Mouse (Mus musculus): ENCODE measurements around the gene Dupd1.
A peak's percentile ranks its signal among the peaks of the same experiment; 100 is the strongest.

Gene Dupd1

DNA sequence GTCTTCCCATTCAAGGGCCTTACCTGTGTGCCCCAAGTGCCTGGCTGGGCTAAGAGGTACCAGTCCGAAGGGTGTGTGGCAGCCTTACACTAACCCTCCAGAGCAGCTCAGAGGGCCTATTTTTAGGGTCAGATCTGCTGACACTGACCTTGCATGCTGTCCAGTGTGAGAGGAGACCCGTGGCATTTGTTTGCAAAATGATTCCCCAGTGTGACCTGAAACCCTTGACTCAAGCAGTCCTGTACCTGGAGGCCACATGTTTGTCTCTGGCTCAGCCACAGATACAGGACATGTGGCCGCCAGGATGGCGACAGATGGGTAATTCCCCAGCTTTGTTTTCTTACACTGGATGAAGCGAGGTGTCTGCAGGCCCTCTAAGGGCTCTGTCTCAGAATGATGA, at the start of gene Dupd1:
Gene Dupd1, minus strand, starts transcription at position 91 of the 400 bp plus-strand sequence.
- DNase-seq (ENCODE audit: low spot score in 2 of 2): no peak

DNA sequence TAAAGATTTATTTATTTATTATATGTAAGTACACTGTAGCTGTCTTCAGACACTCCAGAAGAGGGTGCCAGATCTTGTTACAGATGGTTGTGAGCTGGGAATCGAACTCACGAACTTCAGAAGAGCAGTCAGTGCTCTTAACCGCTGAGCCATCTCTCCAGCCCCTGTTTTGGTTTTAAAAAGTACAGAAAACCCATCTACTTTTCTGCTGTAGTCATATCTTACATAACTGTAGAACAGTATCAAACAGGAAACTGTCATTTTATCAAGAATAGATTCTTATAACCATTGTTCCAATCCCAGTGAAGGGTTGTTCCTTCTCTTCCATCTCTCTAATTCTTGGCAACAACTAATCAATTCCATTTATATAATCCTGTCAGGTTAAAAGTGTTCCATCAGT, 49.4 kb upstream of the Dupd1 start:
- no peak for DNase-seq (ENCODE audit: low spot score in 2 of 2)

DNA sequence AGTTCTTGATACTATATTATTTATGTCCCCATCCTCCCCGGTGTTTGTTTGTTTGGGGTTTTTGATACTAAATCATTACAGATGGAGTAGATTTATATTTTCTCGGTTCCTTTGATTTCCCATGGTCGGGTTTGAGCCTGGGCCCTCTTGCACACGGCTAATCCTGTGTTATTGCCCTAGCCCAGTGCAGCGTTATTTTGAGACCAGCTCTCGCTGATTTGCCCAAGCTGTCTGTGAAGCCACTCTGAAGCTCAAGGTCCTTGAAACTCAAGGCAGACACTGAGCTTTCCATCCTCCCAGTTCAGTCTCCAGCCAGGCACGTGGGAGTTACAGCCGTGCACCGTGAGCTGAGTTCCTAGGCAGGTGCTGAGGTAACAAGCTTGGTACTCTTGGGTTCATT, 47.2 kb upstream of the Dupd1 start:
- DNase-seq (ENCODE audit: low spot score in 2 of 2): no peak

DNA sequence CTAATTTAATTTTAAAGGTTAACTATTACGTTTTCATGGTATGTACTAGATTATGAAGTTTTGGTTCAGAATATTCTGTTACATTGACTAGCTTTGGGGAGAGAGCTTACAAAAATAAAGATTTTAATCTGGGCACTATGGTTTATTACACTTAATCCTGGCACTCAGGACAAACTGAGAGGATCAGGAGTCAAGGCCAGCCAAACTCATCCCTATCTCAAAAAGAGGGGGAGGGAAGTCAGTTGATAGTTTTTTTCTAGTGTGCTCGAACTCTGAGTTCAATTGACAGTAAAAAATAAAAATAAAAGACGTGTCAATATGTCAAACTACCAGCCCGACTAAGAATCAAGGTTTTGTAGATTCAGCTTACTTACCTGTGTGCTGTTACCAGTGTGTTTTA, 39.0 kb upstream of the Dupd1 start:
- no peak for DNase-seq (ENCODE audit: low spot score in 2 of 2)

DNA sequence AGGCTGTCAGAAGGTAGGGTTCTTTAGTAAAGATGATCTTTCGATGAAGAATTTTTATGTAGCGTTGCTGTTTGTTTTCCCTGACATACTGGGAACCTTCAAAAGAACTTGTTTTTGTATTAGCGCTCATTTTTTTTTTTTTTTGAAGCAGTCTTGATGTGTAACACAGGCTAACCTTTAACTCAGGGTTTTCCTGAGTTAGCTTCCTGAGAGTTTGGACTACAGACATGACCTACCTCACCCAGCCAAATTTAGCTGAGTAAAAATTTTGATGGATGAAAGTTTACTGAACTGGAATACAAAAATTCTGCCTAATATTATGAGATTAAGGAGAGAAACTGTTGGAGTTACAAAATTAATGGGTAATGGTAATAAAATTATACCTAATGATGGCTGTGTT, 38.0 kb upstream of the Dupd1 start:
- DNase-seq (ENCODE audit: low spot score in 2 of 2): no peak

DNA sequence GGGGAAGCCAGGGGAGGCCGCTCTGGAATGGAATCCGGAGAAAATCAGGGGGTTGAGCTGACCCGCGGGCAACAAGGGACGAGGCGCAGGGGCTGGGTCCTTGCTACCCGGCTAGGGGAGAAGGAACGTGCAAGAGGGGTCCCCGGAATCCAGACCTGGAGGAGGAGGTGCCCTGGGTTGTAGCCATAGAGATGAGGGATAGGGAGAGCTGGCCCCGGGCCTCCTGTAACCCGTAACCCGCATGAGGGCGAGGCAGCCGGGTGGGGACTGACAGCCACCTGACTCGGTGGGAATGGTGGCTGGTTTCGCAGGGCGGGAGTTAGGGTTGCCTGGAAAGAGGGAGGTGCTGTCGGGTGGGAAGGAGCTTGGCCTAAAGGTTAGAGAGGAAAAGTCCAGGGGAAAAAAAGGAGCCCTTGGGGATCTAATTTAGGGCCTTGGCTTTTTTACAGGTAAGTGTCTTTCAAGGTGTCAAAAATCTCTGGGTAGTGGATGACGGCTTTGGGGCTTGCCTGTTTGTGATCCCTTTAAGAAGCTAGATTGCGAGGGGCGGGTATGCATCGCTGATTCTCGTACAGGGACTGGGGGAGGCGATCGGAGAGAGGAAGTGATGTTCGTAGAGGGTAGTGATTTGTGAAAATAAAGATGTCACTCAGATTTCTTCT, 36.6 kb upstream of the Dupd1 start, which contains the start of gene Dusp13:
Gene Dusp13, minus strand, starts transcription at position 301 of the 662 bp plus-strand sequence.
- DNase-seq (ENCODE audit: low spot score in 2 of 2): peak; percentile 80 to 85

DNA sequence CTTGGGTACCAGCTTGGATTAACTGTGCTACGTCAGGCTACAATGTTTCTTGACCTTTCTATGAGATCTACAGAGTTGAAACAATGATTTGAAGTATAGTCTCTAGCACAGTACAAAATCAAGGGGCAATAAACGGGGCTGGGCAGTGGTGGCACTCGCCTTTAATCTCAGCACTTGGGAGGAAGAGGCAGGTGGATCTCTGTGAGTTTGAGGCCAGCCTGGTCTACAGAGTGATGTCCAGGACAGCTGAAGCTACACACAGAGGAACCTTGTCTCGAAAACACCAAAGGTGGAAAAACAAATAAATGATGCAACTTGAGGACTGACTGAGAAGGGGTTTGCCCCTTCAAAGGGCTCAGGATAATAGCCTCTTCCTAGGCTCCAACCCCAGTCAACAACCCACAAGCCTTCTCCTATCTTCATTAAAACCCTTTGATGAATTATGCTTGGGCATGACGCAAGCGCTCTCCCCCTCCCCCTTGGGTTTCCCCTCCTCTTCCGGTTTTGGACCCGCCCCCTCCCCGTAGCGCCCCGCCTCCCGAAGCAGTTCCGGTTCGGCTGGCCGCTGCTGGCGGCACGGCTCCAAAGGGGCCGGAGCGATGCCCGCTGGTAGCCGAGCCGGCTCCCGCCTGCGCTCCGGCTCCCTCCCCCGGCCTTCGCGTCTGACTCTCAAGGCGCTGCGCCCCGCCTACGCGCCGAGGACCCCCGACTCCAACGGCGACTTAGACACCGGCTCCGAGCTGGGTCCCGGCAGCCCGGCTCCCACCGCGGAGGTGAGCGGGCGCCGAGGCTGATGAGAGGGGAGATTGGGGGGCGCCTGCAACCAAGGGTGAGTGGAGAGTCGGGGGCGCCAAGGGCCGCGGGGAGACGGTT, 35.9 kb upstream of the Dupd1 start, which contains the start of gene Samd8:
Gene Samd8, plus strand, starts transcription at position 524 of the 873 bp plus-strand sequence.
- peak; percentile 92 to 93 for DNase-seq (ENCODE audit: low spot score in 2 of 2)

DNA sequence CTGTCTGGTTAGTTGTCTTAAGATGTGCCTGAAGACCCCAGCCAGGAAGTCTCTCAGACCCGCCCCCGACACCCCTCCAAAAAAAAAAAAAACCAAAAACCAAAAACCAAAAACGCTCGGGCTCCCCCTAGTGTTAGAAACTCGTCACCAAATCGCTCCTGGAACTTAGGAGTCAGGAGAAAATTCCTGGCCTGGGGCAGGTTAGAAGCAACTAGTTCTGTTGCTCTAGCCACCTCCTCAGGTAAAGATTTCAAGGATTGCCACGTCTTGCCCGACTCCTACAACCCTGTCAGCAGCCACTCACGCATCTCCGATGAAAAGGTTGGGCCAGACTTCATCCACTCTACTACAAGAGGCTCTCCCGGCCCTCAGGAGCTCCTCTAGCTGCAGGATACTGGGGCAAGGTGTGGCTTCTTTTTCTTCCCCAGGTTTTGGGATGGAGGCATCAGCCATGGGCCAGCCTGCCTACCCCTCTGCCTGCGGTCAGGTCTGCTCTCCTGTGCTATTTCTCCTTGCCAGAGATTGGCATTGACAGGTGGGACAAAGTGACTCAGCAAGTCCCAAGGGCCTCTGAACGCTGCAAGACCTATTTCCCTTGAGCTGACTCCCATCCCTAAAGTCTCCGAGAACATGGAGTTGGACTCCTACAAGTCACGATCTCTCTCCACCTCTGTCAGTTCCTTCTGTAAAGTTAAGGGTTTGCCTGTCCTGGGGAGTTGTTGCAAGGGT, 33.9 kb upstream of the Dupd1 start:
- peak in 1 of 2 experiments; percentile 67 for DNase-seq (ENCODE audit: low spot score in 2 of 2)

DNA sequence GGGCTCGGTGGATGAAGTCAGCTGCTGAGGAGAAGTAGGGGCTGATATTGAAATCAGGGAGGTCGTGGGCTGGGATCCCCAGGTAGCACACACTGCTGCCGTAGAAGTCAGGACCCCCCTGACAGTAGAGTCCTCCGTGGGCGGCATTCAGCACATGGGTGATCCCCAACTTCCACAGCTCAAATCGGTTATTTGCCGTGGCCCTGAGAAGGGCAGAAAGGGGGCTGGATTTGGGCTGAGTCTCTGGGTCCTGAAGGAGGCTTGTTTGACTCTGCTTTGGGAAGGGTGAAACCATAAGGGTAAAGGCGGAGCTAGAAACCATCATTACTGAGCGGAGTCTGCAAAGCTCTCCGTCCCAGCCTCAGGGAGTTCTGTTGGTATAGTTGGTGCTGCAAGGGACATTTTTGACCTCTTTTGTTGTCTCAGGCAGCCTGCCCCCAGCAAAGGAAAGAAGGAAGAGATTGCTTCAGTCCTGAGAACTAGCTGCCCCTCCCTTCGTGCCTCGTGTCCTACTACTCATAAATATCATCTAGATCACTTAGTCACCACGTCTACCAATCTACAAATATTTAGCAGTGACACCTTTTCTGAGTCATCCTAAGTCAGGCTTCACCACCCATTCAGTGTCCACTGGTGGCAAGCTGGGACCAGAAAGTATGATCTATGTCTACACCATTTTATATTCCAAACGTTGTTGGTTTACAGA, 33.2 kb upstream of the Dupd1 start:
- no peak for DNase-seq (ENCODE audit: low spot score in 2 of 2)

DNA sequence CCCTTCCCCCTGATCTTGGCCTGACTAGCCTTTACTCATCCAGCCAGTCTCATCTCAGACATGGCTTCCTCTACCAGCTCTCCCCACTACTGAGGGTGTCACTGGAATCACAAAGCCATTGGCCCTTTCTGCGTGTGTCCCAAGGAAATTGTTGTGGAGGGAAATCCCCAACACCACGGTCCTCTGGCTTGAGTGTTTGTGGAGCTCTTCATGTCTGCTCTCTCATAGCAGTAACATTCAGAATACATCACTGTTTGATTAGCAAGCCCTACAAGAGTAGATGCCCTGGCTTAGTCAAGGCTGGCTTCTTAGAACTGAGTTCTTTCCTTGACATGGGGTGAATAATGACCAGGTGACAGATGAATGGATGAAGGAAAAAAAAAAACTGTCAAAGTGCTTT, 32.5 kb upstream of the Dupd1 start:
- no peak for DNase-seq (ENCODE audit: low spot score in 2 of 2)

DNA sequence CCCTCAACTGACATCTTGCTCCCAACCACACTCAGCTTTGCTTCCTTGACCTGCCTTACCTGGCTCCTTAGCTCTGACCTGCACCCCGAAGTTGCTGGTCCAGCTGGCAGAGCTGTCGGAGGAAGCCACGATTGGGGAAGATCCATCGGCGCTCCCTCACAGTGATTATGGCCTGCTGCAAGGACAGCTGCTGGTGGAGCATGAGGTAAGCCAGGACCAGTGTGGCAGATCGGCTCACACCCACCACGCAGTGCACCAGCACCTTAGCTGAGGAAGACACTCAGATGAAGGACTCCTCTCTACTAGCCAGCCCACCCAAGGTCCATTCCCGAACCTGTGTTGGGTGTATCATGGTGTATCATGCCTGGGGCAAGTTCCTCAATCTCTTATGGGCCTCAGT, 31.9 kb upstream of the Dupd1 start:
- no peak for DNase-seq (ENCODE audit: low spot score in 2 of 2)

DNA sequence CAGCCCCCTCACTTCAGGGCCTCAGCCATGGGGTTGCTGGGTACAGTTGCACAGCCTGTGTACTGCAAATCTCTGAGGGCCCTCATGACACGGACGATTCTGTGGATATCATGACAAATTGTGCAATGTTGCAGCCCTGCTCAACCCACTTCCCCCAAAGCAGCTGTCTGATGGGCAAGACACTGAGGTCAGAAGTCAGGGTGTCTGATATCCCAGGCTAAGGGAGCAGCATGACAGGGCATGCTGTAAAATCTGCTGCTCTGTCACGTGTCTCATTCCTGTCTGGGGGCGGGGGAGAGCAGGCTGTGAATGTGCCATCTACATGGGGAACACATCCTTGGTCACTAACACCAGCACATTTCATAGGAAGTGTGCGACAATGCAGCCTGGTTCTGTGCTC, 30.8 kb upstream of the Dupd1 start:
- DNase-seq (ENCODE audit: low spot score in 2 of 2): no peak

DNA sequence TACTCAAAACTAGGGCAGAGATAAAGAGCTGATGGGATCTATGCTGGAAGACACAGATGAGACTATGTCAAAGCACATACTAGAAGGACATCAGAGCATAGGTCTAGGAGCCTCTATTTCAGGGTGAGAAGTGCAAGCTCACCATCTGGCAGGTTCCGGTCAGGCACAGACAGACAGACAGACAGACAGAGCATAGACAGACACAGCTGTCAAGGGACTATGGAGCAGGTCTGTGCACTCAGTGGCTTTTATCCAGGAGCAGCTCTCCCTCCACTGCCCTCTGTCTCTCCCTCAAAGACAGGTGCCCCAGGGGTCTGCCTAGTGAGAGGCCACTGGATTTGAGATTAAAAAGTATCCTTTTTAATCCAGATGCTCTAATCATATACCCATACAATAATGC, 29.8 kb upstream of the Dupd1 start:
- DNase-seq (ENCODE audit: low spot score in 2 of 2): no peak

DNA sequence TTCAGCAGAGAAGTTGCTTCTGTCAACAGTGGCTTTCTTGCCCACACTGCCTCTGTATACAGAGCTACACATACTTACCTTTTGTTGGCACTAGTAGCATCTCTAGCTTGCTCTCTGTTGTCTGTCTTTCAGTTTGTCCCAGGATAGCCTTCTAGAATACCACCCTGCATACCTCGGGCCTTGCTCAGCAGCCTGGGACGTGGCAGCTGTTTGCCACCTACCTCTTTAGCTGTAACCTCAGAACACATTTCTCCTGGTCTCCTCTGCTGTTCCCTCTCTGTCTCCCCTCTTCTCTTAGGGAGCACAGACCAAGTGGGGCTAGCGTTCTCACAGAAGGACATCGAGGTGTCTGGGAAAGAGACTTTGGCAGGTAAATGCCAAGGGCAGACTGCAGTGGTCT, 28.1 kb upstream of the Dupd1 start:
- DNase-seq (ENCODE audit: low spot score in 2 of 2): no peak

DNA sequence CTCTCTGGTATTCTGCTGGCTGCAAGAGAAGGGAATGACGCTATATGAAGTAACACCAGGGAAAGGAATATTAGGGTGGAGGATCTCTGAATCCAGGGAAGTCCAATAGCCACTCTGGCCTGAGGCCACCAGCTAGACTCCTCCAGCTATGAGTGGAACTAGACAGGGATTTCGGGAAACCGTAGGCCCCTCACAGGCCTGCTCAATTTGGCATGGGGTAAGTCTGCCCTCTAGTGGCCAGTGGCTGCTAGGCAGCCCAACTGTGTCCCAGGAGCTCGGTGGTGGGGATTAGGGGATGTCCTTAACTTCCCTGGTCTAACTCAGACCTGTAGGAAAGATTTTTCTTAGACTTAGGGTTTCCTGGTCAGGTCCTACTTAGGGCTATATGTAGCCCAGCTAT, 27.4 kb upstream of the Dupd1 start:
- DNase-seq (ENCODE audit: low spot score in 2 of 2): peak; percentile 86 to 93

DNA sequence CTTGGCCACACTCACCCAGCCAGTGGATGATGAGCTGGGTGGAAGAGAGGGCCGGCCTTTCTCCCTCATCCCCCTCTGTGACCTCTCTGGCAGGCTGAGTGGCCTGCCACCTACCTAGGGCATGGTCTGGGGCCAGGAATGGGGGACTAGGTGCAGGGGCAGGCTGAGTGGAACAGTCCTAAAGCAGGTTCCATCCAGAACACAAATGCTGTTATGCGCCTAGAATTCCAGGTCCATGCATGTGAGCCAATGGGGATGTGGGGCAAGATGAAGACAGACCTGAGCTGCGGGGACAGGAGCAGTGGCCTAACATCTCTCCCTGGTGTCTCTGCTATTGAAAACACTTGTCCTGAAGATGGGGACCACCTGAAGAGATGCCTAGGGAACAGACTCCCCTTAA, 26.9 kb upstream of the Dupd1 start:
- no peak for DNase-seq (ENCODE audit: low spot score in 2 of 2)

DNA sequence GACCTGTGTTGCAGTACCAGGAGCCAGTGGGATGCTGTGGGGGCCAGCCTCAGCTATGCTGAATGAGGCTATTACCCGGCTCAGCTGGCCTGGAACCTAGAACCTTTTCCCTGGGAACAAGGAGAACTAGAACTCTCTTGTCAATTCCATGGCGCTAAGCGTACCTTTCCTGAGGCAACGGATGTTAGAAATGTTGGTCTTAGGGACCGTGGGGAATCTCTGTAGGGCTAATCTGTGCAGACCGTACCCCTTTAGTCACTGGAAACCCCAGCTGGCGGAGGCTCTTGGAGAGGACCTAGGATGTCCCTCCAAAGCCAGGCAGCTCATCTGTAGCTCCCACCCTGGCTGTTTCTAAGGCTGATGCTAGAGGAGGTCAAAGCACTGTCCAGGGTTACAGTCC, 26.0 kb upstream of the Dupd1 start:
- DNase-seq (ENCODE audit: low spot score in 2 of 2): no peak

DNA sequence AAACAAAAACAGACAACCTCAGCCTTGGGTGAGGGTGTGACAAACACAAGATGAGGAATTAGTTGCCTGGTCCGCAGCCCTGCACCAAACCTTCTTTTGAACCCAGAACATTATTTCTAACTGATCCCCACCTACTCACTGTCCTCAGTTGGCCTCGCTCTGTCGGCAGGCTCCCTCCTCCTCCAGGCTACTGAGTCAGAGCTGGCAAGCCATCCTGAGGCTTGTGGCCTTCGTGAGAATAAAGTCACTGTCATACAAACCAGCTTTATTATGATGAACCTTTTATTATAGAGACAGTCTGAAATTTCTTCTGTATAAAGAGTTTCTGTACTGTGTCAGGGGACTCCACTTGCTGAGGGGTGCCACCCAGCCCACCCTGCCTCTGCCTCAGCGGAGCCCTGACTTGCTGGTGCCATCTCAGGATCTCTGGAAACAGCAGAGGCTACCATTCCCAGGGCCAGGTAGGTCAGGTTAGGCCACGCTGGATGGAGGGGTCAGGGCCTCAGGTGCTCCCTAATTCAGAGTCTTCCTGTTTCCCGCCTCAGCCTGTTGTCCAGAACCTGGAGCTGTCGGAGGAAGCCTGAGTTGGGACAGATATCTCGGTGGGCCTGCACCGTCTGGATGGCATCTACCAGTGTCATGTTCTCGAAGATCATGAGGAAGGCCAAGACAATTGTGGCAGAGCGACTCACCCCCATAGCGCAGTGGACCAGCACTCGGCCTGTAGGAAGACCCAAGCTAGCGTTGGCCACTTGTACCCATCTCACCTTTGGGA, 18.9 kb upstream of the Dupd1 start:
- no peak for DNase-seq (ENCODE audit: low spot score in 2 of 2)

DNA sequence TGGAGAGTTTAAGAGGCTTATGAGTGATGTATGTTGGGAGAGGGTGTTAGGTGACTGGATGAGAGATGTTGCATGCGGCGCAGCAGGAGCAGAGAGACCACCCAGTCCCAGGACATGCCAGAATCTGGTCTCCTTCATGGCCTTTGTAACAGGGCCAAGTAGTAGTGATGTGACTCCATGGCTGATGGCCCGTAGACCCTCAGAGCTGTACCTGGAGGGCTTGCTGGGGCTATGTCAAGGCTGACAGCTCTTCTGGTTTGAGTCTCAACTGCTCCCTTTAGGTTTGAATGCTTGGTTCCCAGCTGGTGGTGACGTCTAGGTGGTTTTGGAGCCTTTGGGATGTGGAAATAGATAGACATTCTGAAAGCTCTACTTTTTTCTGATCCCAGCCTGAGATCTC, 15.6 kb upstream of the Dupd1 start:
- DNase-seq (ENCODE audit: low spot score in 2 of 2): no peak

DNA sequence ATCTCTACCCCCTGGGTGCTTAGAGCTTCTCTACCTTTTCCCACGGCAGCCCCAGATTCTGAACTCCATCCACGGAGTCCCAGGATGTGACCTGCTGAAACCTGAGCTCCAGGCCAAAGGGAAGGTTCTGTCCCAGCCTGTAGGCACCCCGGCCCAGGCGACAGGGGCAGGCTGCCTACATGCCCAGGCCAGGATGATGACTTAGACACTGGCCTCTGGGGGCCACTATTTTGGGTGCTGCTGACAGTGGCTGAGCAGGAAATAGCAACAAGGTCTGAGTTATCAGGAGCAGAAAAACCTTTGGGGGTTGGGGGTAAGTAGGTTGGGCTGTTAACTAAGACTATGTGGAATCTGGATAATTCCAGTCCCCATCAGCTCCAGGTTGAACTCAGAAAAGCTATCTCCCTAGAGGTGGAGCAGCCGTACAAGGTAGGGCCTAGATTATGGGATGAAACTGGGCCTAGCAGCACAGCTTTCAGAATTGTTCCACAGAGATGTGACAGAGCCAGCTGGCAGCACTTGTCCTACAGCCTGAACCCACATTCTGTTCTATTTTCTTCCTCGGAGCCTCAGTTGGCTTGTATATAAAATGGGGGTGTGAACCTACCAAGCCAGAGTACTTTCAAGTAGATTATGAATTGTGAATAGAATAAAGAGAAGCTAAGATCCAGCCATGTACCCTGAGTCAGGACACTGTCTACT, 14.8 kb upstream of the Dupd1 start:
- DNase-seq (ENCODE audit: low spot score in 2 of 2): no peak
